ENCODE assay signal across 10 mouse cellular contexts in genomic region chr14:57701915-57702477, GRCm38 (mm10). TPM values are rescaled to one million over a fixed set of nuclear protein-coding genes. Genes with fewer than 3 reads are reported as not detected.
DNase-seq lines count a peak whose midpoint lies in the region; ATAC-seq and TF ChIP-seq lines count a peak whose summit lies in the region.
"Had no signal": no experiment of that assay in that cellular context is flagged by ENCODE, and none has a peak within 500 bp of the region (broad histone marks: within the 10 kb centered on the region; RNA-seq: fewer than 3 reads in every experiment).

No protein-coding gene starts in this region.

- H3K27me3 ChIP-seq in forebrain, embryonic 15.5 days = no peaks in the 10 kb centered on the region
- no peaks in the 10 kb centered on the region for H3K27me3 ChIP-seq in limb, embryonic 14.5 days (ENCODE audit: control insufficient read depth, insufficient read depth, low read length)
- no peaks in the 10 kb centered on the region for H3K27me3 ChIP-seq in kidney, embryonic 16.5 days (ENCODE audit: insufficient read depth, low read length)

- WGBS in forebrain, embryonic 15.5 days = 32% methylated on average over 12 of the region's 12 CpGs
- 56% methylated on average over 12 of the region's 12 CpGs for WGBS in limb, embryonic 14.5 days
- WGBS in kidney, embryonic 16.5 days = 77% methylated on average over 12 of the region's 12 CpGs

- ATAC-seq in forebrain, embryonic 15.5 days (replicated peaks) = peak; percentile 64
- ATAC-seq in limb, embryonic 14.5 days (ENCODE audit: low FRiP score, low read depth) = no peak
- no peak for ATAC-seq in erythroblast, adult 5-6 weeks (replicated peaks; ENCODE audit: low FRiP score, poor library complexity, severe bottlenecking)
- no peak for ATAC-seq in kidney, embryonic 16.5 days (ENCODE audit: low FRiP score, low TSS enrichment)

- H3K4me1 ChIP-seq in forebrain, embryonic 15.5 days = peaks cover 7% of the 10 kb centered on the region; the same call in 1 of the 2 replicates
- 0 out of 2 replicates have a peak, but pooled peaks cover 3% of the 10 kb centered on the region for H3K4me1 ChIP-seq in limb, embryonic 14.5 days (ENCODE audit: control insufficient read depth, insufficient read depth, low read length)
- peaks cover 1% of the 10 kb centered on the region; the same call in 1 of the 2 replicates for H3K4me1 ChIP-seq in kidney, embryonic 16.5 days (ENCODE audit: insufficient read depth, low read length)

- no peak overlapping the region for H3K4me3 ChIP-seq in forebrain, embryonic 15.5 days
- H3K4me3 ChIP-seq in limb, embryonic 14.5 days (replicated peaks; ENCODE audit: low read length) = no peak overlapping the region
- H3K4me3 ChIP-seq in kidney, embryonic 16.5 days (ENCODE audit: low read length) = no peak overlapping the region
- H3K4me3 ChIP-seq: heart, embryonic 10.5 days had no signal

- peaks cover 4% of the 10 kb centered on the region; the same call in 1 of the 2 replicates for H3K36me3 ChIP-seq in forebrain, embryonic 15.5 days
- H3K36me3 ChIP-seq in limb, embryonic 14.5 days (ENCODE audit: control insufficient read depth, insufficient read depth, low read length) = peaks cover 75% of the 10 kb centered on the region
- peaks cover 36% of the 10 kb centered on the region for H3K36me3 ChIP-seq in kidney, embryonic 16.5 days (ENCODE audit: insufficient read depth, low read length)

- TF ChIP-seq POLR2A in limb, embryonic 14.5 days (IDR thresholded peaks at IDR 0.05; ENCODE audit: borderline replicate concordance, extremely low read depth, insufficient read depth, insufficient read length) = no peak

- H3K27ac ChIP-seq in forebrain, embryonic 15.5 days (replicated peaks) = peak overlapping the region; percentile 58
- peak overlapping the region; percentile 52; the same call in 1 of the 2 replicates for H3K27ac ChIP-seq in limb, embryonic 14.5 days (replicated peaks; ENCODE audit: low read depth, low read length)
- no peak overlapping the region for H3K27ac ChIP-seq in kidney, embryonic 16.5 days (ENCODE audit: low read length)
- H3K27ac ChIP-seq: heart, embryonic 10.5 days had no signal

- H3K9ac ChIP-seq in forebrain, embryonic 15.5 days (replicated peaks) = no peak overlapping the region
- no peak overlapping the region for H3K9ac ChIP-seq in limb, embryonic 14.5 days (ENCODE audit: low read depth, low read length, severe bottlenecking)
- H3K9ac ChIP-seq in kidney, embryonic 16.5 days (replicated peaks; ENCODE audit: low read length) = no peak overlapping the region

- peak; percentile 55 for DNase-seq in ES-CJ7 (ENCODE audit: low read depth, low spot score)
- peak; percentile 74 for DNase-seq in ZHBTc4 (ENCODE audit: low read depth, low spot score)
- DNase-seq in limb, embryonic 14.5 days (ENCODE audit: low spot score) = no peak
- no peak for DNase-seq in spleen, postnatal 4 days (ENCODE audit: low spot score in 2 of 2)
- DNase-seq in left cerebral cortex, adult 8-10 months (ENCODE audit: low spot score in 2 of 2) = no peak
- DNase-seq: cerebellum, adult 11-12 months had no signal

- H3K9me3 ChIP-seq in forebrain, embryonic 15.5 days = no peaks in the 10 kb centered on the region
- no peaks in the 10 kb centered on the region for H3K9me3 ChIP-seq in limb, embryonic 14.5 days (ENCODE audit: control insufficient read depth, low read length)
- no peaks in the 10 kb centered on the region for H3K9me3 ChIP-seq in kidney, embryonic 16.5 days (ENCODE audit: low read length)
- H3K9me3 ChIP-seq: heart, embryonic 10.5 days had no signal

- no peak overlapping the region for H3K4me2 ChIP-seq in forebrain, embryonic 15.5 days (replicated peaks)
- H3K4me2 ChIP-seq in limb, embryonic 14.5 days (replicated peaks; ENCODE audit: low read depth, low read length, severe bottlenecking) = no peak overlapping the region
- H3K4me2 ChIP-seq in kidney, embryonic 16.5 days (replicated peaks; ENCODE audit: low read depth, low read length) = no peak overlapping the region

RNA-seq across cellular contexts. Expression of gene Xpo4, which starts 36.8 kb away (rescaled TPM):
- polyA plus RNA-seq in forebrain, embryonic 15.5 days (2015; fragmentation: Nextera tagmentation; extraction: Ambion mirVana) = 14.9 and 15.7 TPM in 2 replicates
- polyA plus RNA-seq in limb, embryonic 14.5 days (2012; rRNA removed) = 15.5 and 16.2 TPM in 2 replicates
- 27.4 and 30.9 TPM in 2 replicates for polyA plus RNA-seq in limb, embryonic 14.5 days (2014; fragmentation: Nextera tagmentation; extraction: Ambion mirVana)
- total RNA-seq in erythroblast, adult 5-6 weeks (2015; ENCODE audit: low replicate concordance) = 13.1 and 15.7 TPM in 2 replicates
- total RNA-seq in erythroblast, adult 5-6 weeks (2017; ENCODE audit: low replicate concordance) = 26.1 and 51.7 TPM in 2 replicates
- total RNA-seq in left cerebral cortex, adult 8-10 months (2022) = 10 to 100 TPM; 10.9 to 14.8 (median 14.5) TPM
- 19.8 and 24.3 TPM in 2 replicates for polyA plus RNA-seq in kidney, embryonic 16.5 days (2015; fragmentation: Nextera tagmentation; extraction: Ambion mirVana)

RNA-seq across cellular contexts. Expression of gene Gm49361, which starts 43.9 kb away (rescaled TPM):
- not detected in 2 replicates for polyA plus RNA-seq in forebrain, embryonic 15.5 days (2015; fragmentation: Nextera tagmentation; extraction: Ambion mirVana)
- polyA plus RNA-seq in limb, embryonic 14.5 days (2012; rRNA removed) = not detected in 2 replicates
- polyA plus RNA-seq in limb, embryonic 14.5 days (2014; fragmentation: Nextera tagmentation; extraction: Ambion mirVana) = not detected in 2 replicates
- not detected in 2 replicates for total RNA-seq in erythroblast, adult 5-6 weeks (2015; ENCODE audit: low replicate concordance)
- not detected in 2 replicates for total RNA-seq in erythroblast, adult 5-6 weeks (2017; ENCODE audit: low replicate concordance)
- total RNA-seq in left cerebral cortex, adult 8-10 months (2022) = 1 to 10 TPM in 1 of 4 experiments, not detected in 3; 1.0 TPM
- not detected in 2 replicates for polyA plus RNA-seq in kidney, embryonic 16.5 days (2015; fragmentation: Nextera tagmentation; extraction: Ambion mirVana)
- polyA plus RNA-seq: heart, embryonic 10.5 days had no signal

RNA-seq across cellular contexts. Expression of gene Lats2, which starts 56.2 kb away (rescaled TPM):
- polyA plus RNA-seq in forebrain, embryonic 15.5 days (2015; fragmentation: Nextera tagmentation; extraction: Ambion mirVana) = 8.0 TPM in 2 replicates
- polyA plus RNA-seq in limb, embryonic 14.5 days (2012; rRNA removed) = 28.5 and 34.7 TPM in 2 replicates
- polyA plus RNA-seq in limb, embryonic 14.5 days (2014; fragmentation: Nextera tagmentation; extraction: Ambion mirVana) = 25.3 and 29.7 TPM in 2 replicates
- total RNA-seq in erythroblast, adult 5-6 weeks (2015; ENCODE audit: low replicate concordance) = 6.3 and 7.9 TPM in 2 replicates
- 9.9 and 16.0 TPM in 2 replicates for total RNA-seq in erythroblast, adult 5-6 weeks (2017; ENCODE audit: low replicate concordance)
- total RNA-seq in left cerebral cortex, adult 8-10 months (2022) = 10 to 100 TPM; 19.4 to 28.3 (median 24.8) TPM
- polyA plus RNA-seq in kidney, embryonic 16.5 days (2015; fragmentation: Nextera tagmentation; extraction: Ambion mirVana) = 25.9 and 27.7 TPM in 2 replicates

Comparison
In these comparisons a context has a peak if more than half of its experiments do, and no peak if none do; other contexts are left out.
1. DNase-seq: peak in ES-CJ7 (single experiment) and ZHBTc4 (single experiment); none in limb, embryonic 14.5 days (single experiment), spleen, postnatal 4 days (0 of 2) and left cerebral cortex, adult 8-10 months (0 of 2).